Mouse (Mus musculus) erythroblast, embryonic 14.5 days (primary cell): ENCODE measurements around the gene Ptpdc1.

Experiments
- GATA1 ChIP-seq: IDR thresholded peaks from 2 replicates; pipeline ENCODE4 v1.6.1; 2012; ENCODE audit warnings: low read length, inconsistent platforms, mixed read lengths
- TAL1 ChIP-seq: IDR thresholded peaks from 3 replicates; pipeline ENCODE4 v1.6.1; 2012; ENCODE audit warnings: low read length, inconsistent platforms, mixed read lengths

DNA sequence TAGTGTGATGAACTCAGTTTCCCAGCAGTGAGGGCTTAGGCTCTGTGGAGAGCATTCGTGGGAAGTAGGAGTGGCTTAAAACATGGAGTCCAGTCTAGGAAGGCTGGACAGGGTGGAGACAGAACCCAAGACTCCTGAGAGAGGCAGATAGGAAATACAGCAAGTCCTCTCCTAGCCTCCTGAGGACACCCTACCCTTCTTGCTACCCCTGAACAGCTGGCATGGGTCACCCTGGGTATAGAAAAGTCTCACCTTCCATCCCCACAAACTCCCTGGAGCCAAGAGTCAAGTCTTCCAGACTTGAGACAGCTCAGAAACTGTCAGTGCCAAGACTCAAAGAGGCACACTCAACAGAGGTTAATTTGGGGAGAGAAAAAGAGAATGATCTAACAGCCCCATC lies 36.1 kb upstream of the Ptpdc1 start:
- TF ChIP-seq TAL1 (no peak), GATA1 (no peak)
